ENCODE assay signal across 13 mouse cellular contexts in the genomic region with DNA sequence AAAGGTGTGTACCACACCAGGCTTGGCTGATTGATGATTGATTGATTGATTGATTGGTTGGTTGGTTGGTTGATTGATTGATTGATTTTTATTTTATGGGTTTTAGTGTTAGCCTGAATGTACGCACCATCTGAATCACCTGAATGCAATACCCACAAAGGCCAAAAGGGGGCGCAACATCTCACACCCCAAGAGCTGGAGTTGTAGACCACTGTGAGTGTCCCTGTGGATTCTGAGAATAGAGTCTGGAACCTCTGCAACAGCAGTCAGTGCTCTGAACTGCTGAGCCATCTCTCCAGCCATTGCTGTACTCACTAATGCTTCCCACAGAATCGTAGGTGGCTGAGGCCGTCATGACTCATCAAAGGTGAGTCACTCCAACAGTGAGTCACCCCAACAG.
DNase-seq lines count a peak whose midpoint lies in the region; ATAC-seq and TF ChIP-seq lines count a peak whose summit lies in the region.
"Had no signal": no experiment of that assay in that cellular context is flagged by ENCODE, and none has a peak within 500 bp of the region (broad histone marks: within the 10 kb centered on the region; RNA-seq: fewer than 3 reads in every experiment).

No protein-coding gene starts in this region.

- TF ChIP-seq POLR2A in small intestine, adult 2 months (IDR thresholded peaks at IDR 0.05; ENCODE audit: low read depth, low read length) = no peak

- peaks cover 3% of the 10 kb centered on the region; the same call in 1 of the 2 replicates for H3K27me3 ChIP-seq in forebrain, postnatal 0 days (ENCODE audit: insufficient read depth, low read length)
- H3K27me3 ChIP-seq in forebrain, embryonic 15.5 days = no peaks in the 10 kb centered on the region; the same call in 1 of the 2 replicates
- no peaks in the 10 kb centered on the region for H3K27me3 ChIP-seq in lung, embryonic 14.5 days (ENCODE audit: insufficient read depth, low read length)
- H3K27me3 ChIP-seq in small intestine, adult 2 months (ENCODE audit: control insufficient read depth, insufficient read depth, low read length) = no peaks in the 10 kb centered on the region
- H3K27me3 ChIP-seq: limb, embryonic 15.5 days had no signal

- WGBS in forebrain, postnatal 0 days = 86% methylated on average over 4 of the region's 4 CpGs
- 81% methylated on average over 4 of the region's 4 CpGs for WGBS in forebrain, embryonic 15.5 days
- WGBS in lung, embryonic 14.5 days = 81% methylated on average over 4 of the region's 4 CpGs
- WGBS in small intestine, adult 2 months = 71% methylated on average over 4 of the region's 4 CpGs

- TF ChIP-seq CTCF in forebrain, postnatal 0 days (IDR thresholded peaks at IDR 0.05; ENCODE audit: low read depth) = peak; percentile 27
- TF ChIP-seq CTCF in lung, embryonic 14.5 days (IDR thresholded peaks at IDR 0.05; ENCODE audit: low read depth) = peak; percentile 31
- TF ChIP-seq CTCF in small intestine, adult 2 months (IDR thresholded peaks at IDR 0.05; ENCODE audit: extremely low read depth, insufficient read length, insufficient replicate concordance, low read depth, low read length) = peak; percentile 37; the same call in 1 of the 2 replicates

- H3K4me2 ChIP-seq in forebrain, postnatal 0 days (ENCODE audit: low read depth) = no peak overlapping the region
- no peak overlapping the region for H3K4me2 ChIP-seq in forebrain, embryonic 15.5 days (replicated peaks)
- H3K4me2 ChIP-seq in lung, embryonic 14.5 days = no peak overlapping the region
- H3K4me2 ChIP-seq: forebrain, embryonic 12.5 days; limb, embryonic 15.5 days; neural tube, embryonic 15.5 days had no signal

- no peak for DNase-seq in forebrain, postnatal 0 days
- DNase-seq in lung, embryonic 14.5 days = no peak
- no peak for DNase-seq in lung, postnatal 4 days
- DNase-seq in NIH3T3 (ENCODE audit: low read depth) (peak; percentile 9), MN1 (ENCODE audit: low spot score) (no peak)
- DNase-seq in heart, postnatal 25 days (ENCODE audit: low spot score) = no peak
- DNase-seq: adrenal gland, postnatal 10 days had no signal

- no peaks in the 10 kb centered on the region for H3K4me1 ChIP-seq in forebrain, postnatal 0 days (ENCODE audit: insufficient read depth)
- H3K4me1 ChIP-seq in forebrain, embryonic 15.5 days = no peaks in the 10 kb centered on the region
- H3K4me1 ChIP-seq in lung, embryonic 14.5 days (ENCODE audit: insufficient read depth) = no peaks in the 10 kb centered on the region
- H3K4me1 ChIP-seq in small intestine, adult 2 months (ENCODE audit: control insufficient read depth, insufficient read depth, insufficient read length, low read length) = no peaks in the 10 kb centered on the region
- H3K4me1 ChIP-seq: limb, embryonic 15.5 days; neural tube, embryonic 15.5 days had no signal

- H3K4me3 ChIP-seq in forebrain, postnatal 0 days (ENCODE audit: low read depth, low read length) = no peak overlapping the region
- H3K4me3 ChIP-seq in forebrain, embryonic 15.5 days = no peak overlapping the region
- H3K4me3 ChIP-seq in lung, embryonic 14.5 days (ENCODE audit: low read depth, low read length) = no peak overlapping the region
- no peak overlapping the region for H3K4me3 ChIP-seq in small intestine, adult 2 months (ENCODE audit: low read depth, low read length)
- H3K4me3 ChIP-seq: forebrain, embryonic 12.5 days; hindbrain, embryonic 10.5 days; limb, embryonic 15.5 days; neural tube, embryonic 15.5 days had no signal

- H3K27ac ChIP-seq in forebrain, postnatal 0 days (ENCODE audit: low read depth, low read length) = no peak overlapping the region
- no peak overlapping the region for H3K27ac ChIP-seq in forebrain, embryonic 15.5 days (replicated peaks)
- no peak overlapping the region for H3K27ac ChIP-seq in lung, embryonic 14.5 days (ENCODE audit: low read depth)
- no peak overlapping the region for H3K27ac ChIP-seq in small intestine, adult 2 months (ENCODE audit: insufficient read depth, low read depth, low read length)
- H3K27ac ChIP-seq: forebrain, embryonic 12.5 days; hindbrain, embryonic 10.5 days; limb, embryonic 15.5 days; neural tube, embryonic 15.5 days had no signal

- no peak overlapping the region for H3K9ac ChIP-seq in forebrain, postnatal 0 days
- no peak overlapping the region for H3K9ac ChIP-seq in forebrain, embryonic 15.5 days (replicated peaks)
- no peak overlapping the region for H3K9ac ChIP-seq in lung, embryonic 14.5 days
- H3K9ac ChIP-seq: forebrain, embryonic 12.5 days; limb, embryonic 15.5 days; neural tube, embryonic 15.5 days had no signal

- H3K36me3 ChIP-seq in forebrain, postnatal 0 days (ENCODE audit: insufficient read depth) = no peaks in the 10 kb centered on the region
- no peaks in the 10 kb centered on the region for H3K36me3 ChIP-seq in forebrain, embryonic 15.5 days
- H3K36me3 ChIP-seq in lung, embryonic 14.5 days (ENCODE audit: insufficient read depth) = no peaks in the 10 kb centered on the region
- no peaks in the 10 kb centered on the region for H3K36me3 ChIP-seq in small intestine, adult 2 months (ENCODE audit: control insufficient read depth, insufficient read depth, low read length)
- H3K36me3 ChIP-seq: forebrain, embryonic 12.5 days; hindbrain, embryonic 10.5 days; limb, embryonic 15.5 days; neural tube, embryonic 15.5 days had no signal

- intact Hi-C loops in heart, postnatal 25 days (cut with DNase I) = no loop called here

- no peaks in the 10 kb centered on the region for H3K9me3 ChIP-seq in forebrain, postnatal 0 days (ENCODE audit: low read length)
- H3K9me3 ChIP-seq in forebrain, embryonic 15.5 days = no peaks in the 10 kb centered on the region
- no peaks in the 10 kb centered on the region for H3K9me3 ChIP-seq in lung, embryonic 14.5 days (ENCODE audit: low read depth, low read length)
- H3K9me3 ChIP-seq: forebrain, embryonic 12.5 days; hindbrain, embryonic 10.5 days; limb, embryonic 15.5 days; neural tube, embryonic 15.5 days had no signal

- ATAC-seq in forebrain, postnatal 0 days = no peak
- ATAC-seq in forebrain, embryonic 15.5 days (replicated peaks) = no peak
- ATAC-seq in lung, embryonic 14.5 days (ENCODE audit: insufficient read depth) = no peak
